Mouse (Mus musculus): ENCODE data around the gene Plxnb3.
"Not testable (repeated sequence)": the region's sequence is repeated elsewhere in the genome, so short reads cannot be mapped to it uniquely, and the experiment has no call there.

Plxnb3 gene

GRCm38 (mm10) chrX:73756334-73757140, at the start of gene Plxnb3:
Gene Plxnb3, plus strand, starts transcription at chrX:73757090.
- no peak for DNase-seq (ENCODE audit: extremely low read depth, low read depth)

DNA sequence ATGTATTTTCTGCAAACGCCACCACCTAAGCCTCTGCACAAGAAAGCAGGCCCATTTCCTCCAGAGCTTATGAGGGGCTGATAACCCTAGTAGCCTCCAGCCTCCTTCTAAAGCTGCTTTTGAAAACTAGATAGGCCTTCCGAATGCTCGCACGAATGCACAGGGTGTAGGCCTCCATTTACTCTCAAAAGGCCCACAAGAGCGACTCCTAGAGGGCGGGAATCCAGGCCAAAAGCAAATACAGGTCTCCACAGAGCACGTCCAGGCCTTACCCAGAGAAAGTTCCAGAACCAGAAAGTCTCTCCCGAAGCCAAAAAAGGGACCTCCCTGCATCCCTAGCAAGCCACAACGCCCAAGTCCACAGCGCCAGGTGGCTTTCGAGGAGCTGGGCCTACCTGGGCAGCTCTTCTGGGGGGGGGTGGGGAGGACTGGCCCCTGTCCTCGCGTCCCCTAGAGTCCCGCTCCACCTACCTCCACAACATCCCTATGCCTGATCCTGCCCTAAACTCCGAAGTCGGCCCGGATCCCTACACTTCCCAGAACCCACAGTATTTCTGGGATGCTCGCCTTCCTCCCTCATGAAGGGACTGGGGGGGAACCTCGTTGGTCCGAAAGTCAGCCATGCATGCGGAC, 41.3 kb upstream of the Plxnb3 start:
- peak; percentile 65 for DNase-seq (ENCODE audit: extremely low read depth, low read depth)

DNA sequence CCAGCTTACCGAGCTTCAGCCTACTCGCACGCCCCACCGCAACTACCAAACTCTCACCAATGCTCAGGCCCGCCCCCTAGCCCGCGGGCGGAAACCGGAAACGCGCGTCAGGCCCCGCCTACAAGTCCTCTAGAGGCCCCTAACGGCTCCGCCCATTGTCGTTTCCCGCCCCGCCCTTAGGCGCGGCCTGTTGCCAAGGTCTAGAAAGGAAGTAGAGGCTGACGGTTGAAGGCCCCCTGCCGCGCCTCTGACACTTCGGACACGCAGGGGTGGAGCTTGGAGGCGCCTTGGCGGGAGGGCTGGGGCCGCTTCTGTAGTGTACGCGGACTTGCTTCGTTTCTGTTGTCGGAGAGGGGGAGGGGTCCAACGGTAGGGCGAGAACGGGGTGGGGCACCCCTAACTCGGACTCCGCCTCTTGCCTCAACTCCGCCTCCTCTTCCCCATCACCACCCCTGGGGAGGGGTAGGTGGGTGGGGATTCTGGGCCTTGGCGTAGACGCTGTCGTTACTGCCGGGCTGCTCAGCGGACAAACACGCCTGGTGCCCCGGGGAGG, 40.7 kb upstream of the Plxnb3 start, which contains the start of the genes Bcap31 and Abcd1:
Gene Bcap31 (minus strand): TSS at position 67 of the 553 bp plus-strand sequence.
Gene Abcd1 (plus strand): TSS at position 489 of the 553 bp plus-strand sequence.
- DNase-seq (ENCODE audit: extremely low read depth, low read depth) = peak; percentile 95

- no peak for DNase-seq (ENCODE audit: extremely low read depth, low read depth)
Measured at GRCm38 (mm10) chrX:73716709-73717545, 40.0 kb upstream of the Plxnb3 start.

- peak; percentile 49 for DNase-seq (ENCODE audit: extremely low read depth, low read depth)
Measured at GRCm38 (mm10) chrX:73717667-73718066, 39.2 kb upstream of the Plxnb3 start.

GRCm38 (mm10) chrX:73718271-73718670, 38.6 kb upstream of the Plxnb3 start:
- no peak for DNase-seq (ENCODE audit: extremely low read depth, low read depth)

DNA sequence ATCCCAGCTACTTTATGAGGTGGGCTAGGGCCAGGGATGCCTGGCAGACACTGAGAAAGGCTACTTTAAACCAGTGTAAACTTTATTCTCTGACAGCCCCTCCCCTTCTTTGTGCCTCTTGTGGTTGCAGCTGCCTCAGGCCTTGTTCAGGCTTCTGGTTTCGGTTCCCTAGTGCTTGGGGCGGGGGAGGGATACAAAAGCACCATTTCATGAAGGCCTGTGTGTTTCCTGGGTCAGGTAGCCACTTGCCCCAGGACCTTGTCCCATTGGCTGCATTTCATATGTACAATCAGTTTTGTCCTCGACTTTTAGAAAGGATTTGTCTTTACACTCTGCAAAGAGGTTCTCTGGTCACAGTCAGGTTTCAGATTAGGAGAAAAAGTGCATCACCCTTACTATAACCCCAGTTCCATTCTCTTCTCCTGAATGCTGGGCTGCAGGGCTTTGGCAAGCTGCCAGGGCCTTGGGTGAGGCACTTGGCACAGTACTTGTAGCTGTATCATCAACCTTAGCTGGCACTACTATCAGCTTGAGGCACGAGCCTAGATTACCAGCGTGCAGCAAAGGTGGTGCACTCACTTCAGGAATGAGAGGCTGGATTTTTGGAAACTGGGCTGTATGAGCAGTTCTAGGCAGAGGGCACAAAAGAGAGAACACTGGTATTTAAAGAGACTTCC, 38.1 kb upstream of the Plxnb3 start:
- DNase-seq (ENCODE audit: extremely low read depth, low read depth) = no peak

- DNase-seq (ENCODE audit: extremely low read depth, low read depth) = no peak
Measured at GRCm38 (mm10) chrX:73730908-73731307, 26.0 kb upstream of the Plxnb3 start.

DNA sequence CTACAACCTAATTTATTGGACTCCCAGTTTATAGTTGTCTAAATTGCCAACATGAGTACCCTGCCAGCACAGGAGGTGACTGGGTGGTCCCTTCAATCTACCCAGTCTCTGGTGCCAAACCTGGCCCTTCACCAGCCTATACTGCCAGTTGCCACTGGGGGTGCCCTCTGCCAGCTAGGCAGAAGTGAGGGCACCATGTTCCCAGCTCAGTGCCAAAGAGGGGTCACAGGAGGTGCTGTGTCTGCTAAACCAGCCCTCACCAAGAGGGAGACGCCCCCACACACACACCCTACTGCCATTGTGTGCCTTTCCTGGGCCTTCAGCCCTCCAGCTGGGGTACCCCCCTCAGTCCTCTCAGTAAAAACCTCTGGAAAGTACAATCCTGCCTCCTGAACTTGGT, 18.7 kb upstream of the Plxnb3 start:
- no peak for DNase-seq (ENCODE audit: extremely low read depth, low read depth)

GRCm38 (mm10) chrX:73739151-73739550, 17.7 kb upstream of the Plxnb3 start:
- no peak for DNase-seq (ENCODE audit: extremely low read depth, low read depth)

- not testable (repeated sequence) for DNase-seq (ENCODE audit: extremely low read depth, low read depth)
Measured at GRCm38 (mm10) chrX:73739841-73740240, 17.0 kb upstream of the Plxnb3 start.

DNA sequence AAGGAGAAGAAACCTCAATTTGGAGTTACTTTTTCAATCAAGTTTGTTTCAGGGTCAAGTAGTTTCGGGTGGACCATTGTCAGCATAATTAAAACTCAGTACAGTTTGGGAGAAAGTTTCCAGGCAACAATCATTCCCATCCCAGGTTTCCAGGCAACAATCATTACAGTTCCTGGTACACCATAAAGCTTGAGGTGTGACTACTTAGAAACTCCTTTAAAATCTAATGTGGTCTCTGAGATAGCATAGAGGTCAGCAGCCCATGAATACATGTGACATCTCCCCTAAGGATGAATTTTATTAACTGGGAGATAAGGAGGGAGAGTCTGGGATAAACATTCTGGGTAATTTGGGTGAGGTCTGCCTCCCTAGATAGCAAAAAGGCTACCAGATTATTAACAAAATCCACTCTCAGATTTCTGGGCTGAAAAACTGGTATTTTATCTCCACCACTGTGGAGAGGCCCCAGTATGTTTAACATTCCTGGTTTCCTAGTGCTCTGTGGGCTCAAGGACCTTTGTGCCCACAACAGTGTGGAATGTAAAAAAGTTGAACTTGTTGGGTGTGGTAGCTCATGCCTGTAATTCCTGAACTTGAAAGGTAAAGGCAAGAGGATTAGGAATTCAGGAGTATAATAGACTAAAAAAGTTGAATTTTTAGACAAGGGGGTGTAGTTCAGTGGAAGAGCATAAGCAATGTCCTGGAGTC, 12.0 kb upstream of the Plxnb3 start:
- DNase-seq (ENCODE audit: extremely low read depth, low read depth) = peak; percentile 4

DNA sequence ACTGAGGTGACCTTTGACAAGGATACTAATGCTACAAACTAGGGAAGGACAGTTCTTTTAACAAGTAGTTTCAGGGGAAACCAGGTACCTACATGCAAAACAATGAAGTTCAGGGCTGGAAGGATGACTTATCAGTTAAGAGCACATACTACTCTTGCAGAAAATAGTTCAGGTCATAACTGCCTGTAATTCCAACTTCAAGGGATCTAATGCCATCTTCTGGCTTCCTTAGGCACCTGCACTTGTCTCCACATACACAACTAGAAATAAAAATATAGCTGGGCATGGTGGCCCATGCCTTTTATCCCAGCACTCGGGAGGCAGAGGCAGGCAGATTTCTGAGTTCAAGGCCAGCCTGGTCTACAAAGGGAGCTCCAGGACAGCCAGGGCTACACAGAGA, 7.9 kb upstream of the Plxnb3 start:
- peak; percentile 16 for DNase-seq (ENCODE audit: extremely low read depth, low read depth)

GRCm38 (mm10) chrX:73758611-73759290, 1.9 kb downstream of the Plxnb3 start:
- no peak for DNase-seq (ENCODE audit: extremely low read depth, low read depth)

DNA sequence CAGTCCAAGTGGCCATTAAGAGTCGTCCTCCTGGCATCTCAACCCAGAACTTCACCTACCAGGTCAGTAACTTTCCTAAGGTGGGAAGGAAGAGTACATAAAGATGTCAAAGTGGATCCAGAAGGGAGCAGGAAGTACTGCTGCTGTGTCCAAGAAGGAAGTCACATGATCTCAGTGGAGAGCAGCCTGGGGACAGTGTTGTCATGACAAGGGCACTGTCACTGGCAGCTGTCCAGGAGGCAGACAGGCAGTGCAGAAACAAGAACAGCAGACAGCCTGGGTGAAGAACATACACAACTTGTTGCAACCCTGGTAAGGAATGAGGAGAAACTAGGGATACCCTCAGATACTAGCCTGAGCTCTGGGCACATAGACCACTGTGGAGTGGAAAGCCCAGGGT, 8.4 kb downstream of the Plxnb3 start:
- peak; percentile 60 for DNase-seq (ENCODE audit: extremely low read depth, low read depth)

- DNase-seq (ENCODE audit: extremely low read depth, low read depth) = no peak
Measured at GRCm38 (mm10) chrX:73767267-73767666, 10.4 kb downstream of the Plxnb3 start.

GRCm38 (mm10) chrX:73774168-73774760, 17.4 kb downstream of the Plxnb3 start, which contains the start of gene Srpk3:
Gene Srpk3, plus strand, starts transcription at chrX:73774405.
- no peak for DNase-seq (ENCODE audit: extremely low read depth, low read depth)

DNA sequence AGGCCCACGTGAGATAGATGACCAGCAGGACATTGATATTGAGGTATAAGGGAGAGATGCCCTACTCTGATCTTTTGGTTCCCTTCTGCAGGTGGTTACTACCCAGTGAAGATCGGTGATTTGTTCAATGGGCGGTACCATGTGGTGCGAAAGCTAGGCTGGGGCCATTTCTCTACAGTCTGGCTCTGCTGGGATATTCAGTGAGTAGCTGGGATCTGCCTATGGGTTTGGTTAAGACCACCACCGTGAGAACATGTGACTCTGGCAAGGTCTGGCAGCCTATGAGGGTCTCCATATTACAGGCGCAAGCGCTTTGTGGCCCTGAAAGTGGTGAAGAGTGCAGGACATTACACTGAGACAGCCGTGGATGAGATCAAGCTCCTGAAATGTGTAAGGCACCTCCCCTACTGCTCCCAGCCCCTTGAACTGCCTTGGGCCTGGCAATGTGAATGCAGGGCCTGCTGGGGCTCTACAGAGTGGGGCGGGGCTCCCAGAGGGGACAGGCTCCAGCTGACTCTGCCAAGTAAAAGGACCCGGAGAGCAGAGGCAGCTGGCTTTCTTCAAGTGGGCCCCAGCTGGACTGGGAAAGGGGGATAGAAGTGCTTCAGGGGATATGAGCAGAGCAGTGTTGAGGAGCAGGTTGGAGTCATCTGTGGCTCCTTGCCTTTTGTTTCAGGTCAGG, 18.1 kb downstream of the Plxnb3 start:
- no peak for DNase-seq (ENCODE audit: extremely low read depth, low read depth)

DNA sequence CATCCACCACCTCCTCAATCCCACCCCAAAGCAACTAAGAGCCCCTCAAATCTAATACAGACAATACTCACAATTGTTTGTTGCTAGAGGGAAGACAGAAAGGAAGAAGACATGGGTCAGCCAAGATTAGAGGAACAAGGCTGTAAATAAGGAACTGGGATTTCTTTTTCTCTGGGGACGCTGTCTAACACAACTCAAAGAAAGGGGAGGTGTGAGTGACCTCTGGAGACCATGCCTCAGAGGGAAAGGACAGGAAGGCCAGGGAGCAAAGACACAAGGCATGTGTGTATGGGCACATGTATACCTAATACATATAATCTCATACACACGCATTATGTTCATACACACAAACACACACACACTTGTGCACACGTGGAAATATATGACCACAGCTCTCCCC, 25.3 kb downstream of the Plxnb3 start:
- no peak for DNase-seq (ENCODE audit: extremely low read depth, low read depth)
